Comparison of ENCODE assay signal across 8 mouse cellular contexts in genomic region chr11:47658135-47658534, GRCm38 (mm10).
DNase-seq lines count a peak whose midpoint lies in the region; ATAC-seq and TF ChIP-seq lines count a peak whose summit lies in the region.

No protein-coding gene starts in this region.

- peak; percentile 40 for DNase-seq in hindbrain, embryonic 10.5 days (ENCODE audit: low spot score)
- DNase-seq in urinary bladder, postnatal 14 days (ENCODE audit: low spot score) = peak; percentile 30
- no peak for DNase-seq in urinary bladder, postnatal 4 days (ENCODE audit: low spot score in 2 of 2)
- DNase-seq in brain, embryonic 14.5 days (ENCODE audit: low read depth) = peak; percentile 29
- peak; percentile 62 for DNase-seq in kidney, postnatal 10 days

- no peaks in the 10 kb centered on the region for H3K36me3 ChIP-seq in hindbrain, embryonic 10.5 days
- H3K36me3 ChIP-seq in hindbrain, embryonic 13.5 days = no peaks in the 10 kb centered on the region
- H3K36me3 ChIP-seq in small intestine, adult 2 months (ENCODE audit: control insufficient read depth, insufficient read depth, low read length) = no peaks in the 10 kb centered on the region

- no peak for TF ChIP-seq POLR2A in brain, embryonic 14.5 days (IDR thresholded peaks at IDR 0.05; ENCODE audit: borderline replicate concordance, extremely low read depth, insufficient read depth, insufficient read length, poor library complexity, severe bottlenecking)
- TF ChIP-seq POLR2A in small intestine, adult 2 months (IDR thresholded peaks at IDR 0.05; ENCODE audit: low read depth, low read length) = no peak

- peak; percentile 59; the same call in 1 of the 2 replicates for TF ChIP-seq CTCF in brain, embryonic 14.5 days (IDR thresholded peaks at IDR 0.05; ENCODE audit: borderline replicate concordance, extremely low read depth, insufficient read depth, insufficient read length)
- peak; percentile 42; the same call in 1 of the 2 replicates for TF ChIP-seq CTCF in small intestine, adult 2 months (IDR thresholded peaks at IDR 0.05; ENCODE audit: extremely low read depth, insufficient read length, insufficient replicate concordance, low read depth, low read length)

- H3K4me2 ChIP-seq in hindbrain, embryonic 13.5 days = no peak overlapping the region

- ATAC-seq in hindbrain, embryonic 13.5 days (ENCODE audit: low FRiP score) = no peak
- no peak for ATAC-seq in monocyte, adult 5-6 weeks (replicated peaks; ENCODE audit: insufficient number of reproducible peaks, low FRiP score, low TSS enrichment, poor library complexity, severe bottlenecking)

- WGBS in hindbrain, embryonic 10.5 days = 0% methylated on average over 1 of the region's 1 CpGs
- WGBS in hindbrain, embryonic 13.5 days = 3% methylated on average over 1 of the region's 1 CpGs
- WGBS in small intestine, adult 2 months = 7% methylated on average over 1 of the region's 1 CpGs

- no peak overlapping the region for H3K27ac ChIP-seq in hindbrain, embryonic 10.5 days
- no peak overlapping the region for H3K27ac ChIP-seq in hindbrain, embryonic 13.5 days
- H3K27ac ChIP-seq in small intestine, adult 2 months (ENCODE audit: insufficient read depth, low read depth, low read length) = no peak overlapping the region

- no peaks in the 10 kb centered on the region for H3K27me3 ChIP-seq in hindbrain, embryonic 10.5 days (ENCODE audit: insufficient read depth, poor library complexity, severe bottlenecking)
- H3K27me3 ChIP-seq in hindbrain, embryonic 13.5 days = no peaks in the 10 kb centered on the region
- H3K27me3 ChIP-seq in small intestine, adult 2 months (ENCODE audit: control insufficient read depth, insufficient read depth, low read length) = no peaks in the 10 kb centered on the region

- peaks cover 4% of the 10 kb centered on the region; the same call in 1 of the 2 replicates for H3K4me1 ChIP-seq in hindbrain, embryonic 10.5 days (replicated peaks)
- H3K4me1 ChIP-seq in hindbrain, embryonic 13.5 days (replicated peaks) = no peaks in the 10 kb centered on the region
- no peaks in the 10 kb centered on the region for H3K4me1 ChIP-seq in small intestine, adult 2 months (ENCODE audit: control insufficient read depth, insufficient read depth, insufficient read length, low read length)

- H3K9ac ChIP-seq in hindbrain, embryonic 13.5 days = no peak overlapping the region

- H3K9me3 ChIP-seq in hindbrain, embryonic 10.5 days = no peaks in the 10 kb centered on the region
- H3K9me3 ChIP-seq in hindbrain, embryonic 13.5 days = no peaks in the 10 kb centered on the region

- no peak overlapping the region for H3K4me3 ChIP-seq in hindbrain, embryonic 10.5 days
- H3K4me3 ChIP-seq in hindbrain, embryonic 13.5 days = no peak overlapping the region
- H3K4me3 ChIP-seq in small intestine, adult 2 months (ENCODE audit: low read depth, low read length) = no peak overlapping the region

Comparison
In these comparisons a context has a peak if more than half of its experiments do, and no peak if none do; other contexts are left out.
1. DNase-seq: peak in hindbrain, embryonic 10.5 days (single experiment), urinary bladder, postnatal 14 days (single experiment), brain, embryonic 14.5 days (single experiment) and kidney, postnatal 10 days (single experiment); none in urinary bladder, postnatal 4 days (0 of 2).